Mouse (Mus musculus) heart, adult 9 months (tissue): ENCODE data around the gene Tekt3.
A peak's percentile ranks its signal among the peaks of the same experiment; 100 is the strongest.

Source experiments
- DNase-seq, 2 experiments: peaks; one replicate each; pipeline ENCODE4 v3.0.0; 2022; ENCODE audit warnings: low spot score in 2 of 2

Gene Tekt3

GRCm38 (mm10) chr11:63061446-63061845 lies at the start of gene Tekt3:
TSS of gene Tekt3 (plus strand) at chr11:63061654.
- no peak for DNase-seq

- no peak for DNase-seq
Measured at GRCm38 (mm10) chr11:63017327-63018082, 43.9 kb upstream of the Tekt3 start.

GRCm38 (mm10) chr11:63018083-63018622 lies 43.3 kb upstream of the Tekt3 start:
- DNase-seq: no peak

- peak; percentile 55 to 71 for DNase-seq
Measured at GRCm38 (mm10) chr11:63020633-63021032, 40.8 kb upstream of the Tekt3 start.

GRCm38 (mm10) chr11:63021141-63021806 lies 40.2 kb upstream of the Tekt3 start:
- no peak for DNase-seq

GRCm38 (mm10) chr11:63023461-63023860 lies 38.0 kb upstream of the Tekt3 start:
- peak; percentile 41 to 72 for DNase-seq

GRCm38 (mm10) chr11:63024136-63024535 lies 37.3 kb upstream of the Tekt3 start:
- no peak for DNase-seq

GRCm38 (mm10) chr11:63025476-63025875 lies 36.0 kb upstream of the Tekt3 start:
- peak; percentile 61 to 72 for DNase-seq

GRCm38 (mm10) chr11:63026651-63027141 lies 34.8 kb upstream of the Tekt3 start:
- peak; percentile 75 to 84 for DNase-seq

GRCm38 (mm10) chr11:63028131-63028530 lies 33.3 kb upstream of the Tekt3 start:
- DNase-seq: no peak

GRCm38 (mm10) chr11:63029148-63029714 lies 32.2 kb upstream of the Tekt3 start:
- DNase-seq: no peak

GRCm38 (mm10) chr11:63029721-63030120 lies 31.7 kb upstream of the Tekt3 start:
- peak; percentile 42 to 46 for DNase-seq

- DNase-seq: no peak
Measured at GRCm38 (mm10) chr11:63035420-63036211, 25.8 kb upstream of the Tekt3 start.

- no peak for DNase-seq
Measured at GRCm38 (mm10) chr11:63040002-63040661, 21.3 kb upstream of the Tekt3 start.

GRCm38 (mm10) chr11:63045771-63046170 lies 15.7 kb upstream of the Tekt3 start:
- no peak for DNase-seq

GRCm38 (mm10) chr11:63046380-63046779 lies 15.1 kb upstream of the Tekt3 start:
- peak; percentile 43 to 63 for DNase-seq

GRCm38 (mm10) chr11:63050362-63050932 lies 11.0 kb upstream of the Tekt3 start:
- no peak for DNase-seq

- peak in 1 of 2 experiments; percentile 57 for DNase-seq
Measured at GRCm38 (mm10) chr11:63051041-63051440, 10.4 kb upstream of the Tekt3 start.

GRCm38 (mm10) chr11:63051996-63052395 lies 9.5 kb upstream of the Tekt3 start:
- DNase-seq: no peak

- DNase-seq: no peak
Measured at GRCm38 (mm10) chr11:63055596-63055995, 5.9 kb upstream of the Tekt3 start.
